Mouse (Mus musculus): ENCODE data around the gene Cdc40. TPM values are rescaled to one million over a fixed set of nuclear protein-coding genes. Genes with fewer than 3 reads are reported as not detected.

The Cdc40 gene
- polyA plus RNA-seq, 1 experiment, result 3.7 TPM

GRCm38 (mm10) chr10:40896656-40897055 lies 13.5 kb upstream of the Cdc40 start:
- TF ChIP-seq GATA1 (IDR thresholded peaks at IDR 0.05; ENCODE audit: borderline replicate concordance, low read length), result no peak
- no peak for TF ChIP-seq FLI1 (IDR thresholded peaks at IDR 0.05; ENCODE audit: low read length)

GRCm38 (mm10) chr10:40895765-40896164 lies 12.7 kb upstream of the Cdc40 start:
- Histone ChIP-seq H3K4me3 (replicated peaks) (no peak overlapping the region), H3K9me3 (no peaks in the 10 kb centered on the region), H3K4me1 (no peaks in the 10 kb centered on the region), H3K36me3 (replicated peaks; ENCODE audit: low read length) (no peaks in the 10 kb centered on the region), H3K27me3 (replicated peaks) (peaks cover 7% of the 10 kb centered on the region)
- TF ChIP-seq FLI1 (IDR thresholded peaks at IDR 0.05; ENCODE audit: low read length) (no peak), GATA1 (IDR thresholded peaks at IDR 0.05; ENCODE audit: borderline replicate concordance, low read length) (no peak)

More at GRCm38 (mm10) chr10:40896656-40897055, 13.5 kb upstream of the Cdc40 start:
- Histone ChIP-seq H3K36me3 (replicated peaks; ENCODE audit: low read length) (no peaks in the 10 kb centered on the region), H3K27me3 (replicated peaks) (peaks cover 7% of the 10 kb centered on the region), H3K4me1 (no peaks in the 10 kb centered on the region), H3K4me3 (replicated peaks) (no peak overlapping the region), H3K9me3 (no peaks in the 10 kb centered on the region)

GRCm38 (mm10) chr10:40889146-40889545 lies 6.0 kb upstream of the Cdc40 start:
- Histone ChIP-seq H3K9me3 (no peaks in the 10 kb centered on the region), H3K27me3 (replicated peaks) (peaks cover 18% of the 10 kb centered on the region), H3K4me1 (peaks cover 6% of the 10 kb centered on the region), H3K36me3 (replicated peaks; ENCODE audit: low read length) (no peaks in the 10 kb centered on the region), H3K4me3 (replicated peaks) (no peak overlapping the region)
- no peak for TF ChIP-seq FLI1 (IDR thresholded peaks at IDR 0.05; ENCODE audit: low read length)
- no peak for TF ChIP-seq GATA1 (IDR thresholded peaks at IDR 0.05; ENCODE audit: borderline replicate concordance, low read length)

GRCm38 (mm10) chr10:40887316-40887715 lies 4.2 kb upstream of the Cdc40 start:
- H3K4me3 ChIP-seq (replicated peaks), result no peak overlapping the region
- H3K4me1 ChIP-seq, result peaks cover 14% of the 10 kb centered on the region
- TF ChIP-seq FLI1 (IDR thresholded peaks at IDR 0.05; ENCODE audit: low read length) (no peak), GATA1 (IDR thresholded peaks at IDR 0.05; ENCODE audit: borderline replicate concordance, low read length) (no peak)
- no peaks in the 10 kb centered on the region for H3K9me3 ChIP-seq
- H3K27me3 ChIP-seq (replicated peaks), result peaks cover 23% of the 10 kb centered on the region
- H3K36me3 ChIP-seq (replicated peaks; ENCODE audit: low read length), result no peaks in the 10 kb centered on the region

- Histone ChIP-seq H3K9me3 (no peaks in the 10 kb centered on the region), H3K4me3 (replicated peaks) (no peak overlapping the region), H3K4me1 (peaks cover 25% of the 10 kb centered on the region), H3K27me3 (replicated peaks) (peaks cover 23% of the 10 kb centered on the region), H3K36me3 (replicated peaks; ENCODE audit: low read length) (peaks cover 1% of the 10 kb centered on the region)
- TF ChIP-seq GATA1 (IDR thresholded peaks at IDR 0.05; ENCODE audit: borderline replicate concordance, low read length), result no peak
- no peak for TF ChIP-seq FLI1 (IDR thresholded peaks at IDR 0.05; ENCODE audit: low read length)
Observed at GRCm38 (mm10) chr10:40885432-40885831, 2.3 kb upstream of the Cdc40 start.

GRCm38 (mm10) chr10:40884279-40884806 lies 1.2 kb upstream of the Cdc40 start:
- H3K9me3 ChIP-seq, result no peaks in the 10 kb centered on the region
- peaks cover 36% of the 10 kb centered on the region for H3K4me1 ChIP-seq
- H3K4me3 ChIP-seq (replicated peaks), result peak overlapping the region; percentile 98
- H3K27me3 ChIP-seq (replicated peaks), result peaks cover 20% of the 10 kb centered on the region
- peaks cover 11% of the 10 kb centered on the region for H3K36me3 ChIP-seq (replicated peaks; ENCODE audit: low read length)
- TF ChIP-seq GATA1 (IDR thresholded peaks at IDR 0.05; ENCODE audit: borderline replicate concordance, low read length) (no peak), FLI1 (IDR thresholded peaks at IDR 0.05; ENCODE audit: low read length) (no peak)

GRCm38 (mm10) chr10:40883644-40884278 lies 650 bp upstream of the Cdc40 start:
- Histone ChIP-seq H3K4me3 (replicated peaks) (peak overlapping the region; percentile 98), H3K4me1 (peaks cover 42% of the 10 kb centered on the region), H3K36me3 (replicated peaks; ENCODE audit: low read length) (peaks cover 15% of the 10 kb centered on the region), H3K9me3 (no peaks in the 10 kb centered on the region), H3K27me3 (replicated peaks) (peaks cover 20% of the 10 kb centered on the region)
- no peak for TF ChIP-seq GATA1 (IDR thresholded peaks at IDR 0.05; ENCODE audit: borderline replicate concordance, low read length)
- no peak for TF ChIP-seq FLI1 (IDR thresholded peaks at IDR 0.05; ENCODE audit: low read length)

- Histone ChIP-seq H3K27me3 (replicated peaks) (peaks cover 17% of the 10 kb centered on the region), H3K9me3 (no peaks in the 10 kb centered on the region), H3K4me3 (replicated peaks) (peak overlapping the region; percentile 98), H3K4me1 (peaks cover 55% of the 10 kb centered on the region), H3K36me3 (replicated peaks; ENCODE audit: low read length) (peaks cover 24% of the 10 kb centered on the region)
- TF ChIP-seq GATA1 (IDR thresholded peaks at IDR 0.05; ENCODE audit: borderline replicate concordance, low read length), result no peak
- no peak for TF ChIP-seq FLI1 (IDR thresholded peaks at IDR 0.05; ENCODE audit: low read length)
Observed at GRCm38 (mm10) chr10:40882333-40882732, 778 bp downstream of the Cdc40 start.

GRCm38 (mm10) chr10:40881236-40881635 lies 1.9 kb downstream of the Cdc40 start:
- peaks cover 62% of the 10 kb centered on the region for H3K4me1 ChIP-seq
- peaks cover 17% of the 10 kb centered on the region for H3K27me3 ChIP-seq (replicated peaks)
- TF ChIP-seq FLI1 (IDR thresholded peaks at IDR 0.05; ENCODE audit: low read length) (no peak), GATA1 (IDR thresholded peaks at IDR 0.05; ENCODE audit: borderline replicate concordance, low read length) (no peak)
- peaks cover 32% of the 10 kb centered on the region for H3K36me3 ChIP-seq (replicated peaks; ENCODE audit: low read length)
- no peaks in the 10 kb centered on the region for H3K9me3 ChIP-seq
- H3K4me3 ChIP-seq (replicated peaks), result no peak overlapping the region

GRCm38 (mm10) chr10:40879969-40880368 lies 3.1 kb downstream of the Cdc40 start:
- Histone ChIP-seq H3K9me3 (no peaks in the 10 kb centered on the region), H3K27me3 (replicated peaks) (peaks cover 14% of the 10 kb centered on the region), H3K4me1 (peaks cover 66% of the 10 kb centered on the region), H3K36me3 (replicated peaks; ENCODE audit: low read length) (peaks cover 45% of the 10 kb centered on the region), H3K4me3 (replicated peaks) (no peak overlapping the region)
- no peak for TF ChIP-seq FLI1 (IDR thresholded peaks at IDR 0.05; ENCODE audit: low read length)
- TF ChIP-seq GATA1 (IDR thresholded peaks at IDR 0.05; ENCODE audit: borderline replicate concordance, low read length), result no peak

Data from megakaryocyte, embryonic 14.5 days (primary cell).